9 mouse cellular contexts compared by ENCODE assay signal in genomic region chr1:151705723-151706396, GRCm38 (mm10). TPM values are rescaled to one million over a fixed set of nuclear protein-coding genes. Genes with fewer than 3 reads are reported as not detected.
A peak's percentile ranks its signal among the peaks of the same experiment; 100 is the strongest.
DNase-seq lines count a peak whose midpoint lies in the region; ATAC-seq and TF ChIP-seq lines count a peak whose summit lies in the region.
"Had no signal": no experiment of that assay in that cellular context is flagged by ENCODE, and none has a peak within 500 bp of the region (broad histone marks: within the 10 kb centered on the region; RNA-seq: fewer than 3 reads in every experiment).

No protein-coding gene starts in this region.

- no peak overlapping the region for H3K27ac ChIP-seq in bone marrow macrophage, adult 2 months (ENCODE audit: insufficient read depth, low read depth, low read length)
- no peak overlapping the region for H3K27ac ChIP-seq in embryonic facial prominence, embryonic 15.5 days (replicated peaks)
- H3K27ac ChIP-seq in limb, embryonic 12.5 days = no peak overlapping the region
- H3K27ac ChIP-seq in midbrain, postnatal 0 days (ENCODE audit: low read depth, low read length) = no peak overlapping the region

- no peak overlapping the region for H3K9ac ChIP-seq in embryonic facial prominence, embryonic 15.5 days
- H3K9ac ChIP-seq in limb, embryonic 12.5 days (replicated peaks) = no peak overlapping the region
- H3K9ac ChIP-seq in midbrain, postnatal 0 days (replicated peaks; ENCODE audit: low read length, poor library complexity, severe bottlenecking) = no peak overlapping the region

- 37% methylated on average over 11 of the region's 11 CpGs for WGBS in embryonic facial prominence, embryonic 15.5 days
- 37% methylated on average over 11 of the region's 11 CpGs for WGBS in limb, embryonic 12.5 days
- 31% methylated on average over 11 of the region's 11 CpGs for WGBS in midbrain, postnatal 0 days

- TF ChIP-seq CTCF in bone marrow macrophage, adult 2 months (IDR thresholded peaks at IDR 0.05; ENCODE audit: low read depth, low read length) = 0 out of 2 replicates have a peak, but pooled peaks have one; percentile 17
- peak; percentile 99 for TF ChIP-seq CTCF in midbrain, postnatal 0 days (IDR thresholded peaks at IDR 0.05)

- no peak overlapping the region for H3K4me2 ChIP-seq in embryonic facial prominence, embryonic 15.5 days (replicated peaks)
- H3K4me2 ChIP-seq in limb, embryonic 12.5 days = no peak overlapping the region
- H3K4me2 ChIP-seq in midbrain, postnatal 0 days (ENCODE audit: low read depth, low read length, poor library complexity, severe bottlenecking) = peak overlapping the region; percentile 28; the same call in 1 of the 2 replicates

- H3K36me3 ChIP-seq in embryonic facial prominence, embryonic 15.5 days = no peaks in the 10 kb centered on the region
- H3K36me3 ChIP-seq in limb, embryonic 12.5 days = no peaks in the 10 kb centered on the region
- no peaks in the 10 kb centered on the region for H3K36me3 ChIP-seq in midbrain, postnatal 0 days (ENCODE audit: insufficient read depth, low read length)

- no peak for TF ChIP-seq POLR2A in bone marrow macrophage, adult 2 months (IDR thresholded peaks at IDR 0.05; ENCODE audit: borderline replicate concordance, low read depth, low read length)

- H3K27me3 ChIP-seq in embryonic facial prominence, embryonic 15.5 days = 0 out of 2 replicates have a peak, but pooled peaks cover 3% of the 10 kb centered on the region
- H3K27me3 ChIP-seq in limb, embryonic 12.5 days = peaks cover 5% of the 10 kb centered on the region; the same call in 1 of the 2 replicates
- H3K27me3 ChIP-seq in midbrain, postnatal 0 days (ENCODE audit: insufficient read depth, low read length) = no peaks in the 10 kb centered on the region

- peak; percentile 67 for DNase-seq in CD4-positive helper T cell, adult 2 months (ENCODE audit: low read depth, low spot score)
- DNase-seq in heart, adult 9 months (ENCODE audit: low spot score in 2 of 2) = peak; percentile 56 to 87
- peak; percentile 69 to 86 for DNase-seq in kidney, adult 8-10 months
- peak; percentile 83 for DNase-seq in midbrain, postnatal 0 days (ENCODE audit: low spot score)
- DNase-seq in spleen, postnatal 14 days (ENCODE audit: low spot score in 2 of 2) = peak; percentile 41 to 74

- no peaks in the 10 kb centered on the region for H3K9me3 ChIP-seq in embryonic facial prominence, embryonic 15.5 days (replicated peaks)
- H3K9me3 ChIP-seq in limb, embryonic 12.5 days = no peaks in the 10 kb centered on the region
- no peaks in the 10 kb centered on the region for H3K9me3 ChIP-seq in midbrain, postnatal 0 days (ENCODE audit: low read length)

- peaks cover 24% of the 10 kb centered on the region for H3K4me1 ChIP-seq in bone marrow macrophage, adult 2 months (ENCODE audit: control insufficient read depth, insufficient read depth, low read length)
- peaks cover 8% of the 10 kb centered on the region; the same call in 1 of the 2 replicates for H3K4me1 ChIP-seq in embryonic facial prominence, embryonic 15.5 days
- H3K4me1 ChIP-seq in limb, embryonic 12.5 days (replicated peaks) = peaks cover 13% of the 10 kb centered on the region
- H3K4me1 ChIP-seq in midbrain, postnatal 0 days (ENCODE audit: insufficient read depth, low read length) = no peaks in the 10 kb centered on the region

- no peak overlapping the region for H3K4me3 ChIP-seq in bone marrow macrophage, adult 2 months (ENCODE audit: insufficient read depth, low read length)
- no peak overlapping the region for H3K4me3 ChIP-seq in embryonic facial prominence, embryonic 15.5 days (replicated peaks)
- no peak overlapping the region for H3K4me3 ChIP-seq in limb, embryonic 12.5 days (replicated peaks)
- H3K4me3 ChIP-seq in midbrain, postnatal 0 days (ENCODE audit: low read depth, low read length) = no peak overlapping the region
- H3K4me3 ChIP-seq: erythroblast, embryonic 14.5 days had no signal

- ATAC-seq in embryonic facial prominence, embryonic 15.5 days (ENCODE audit: insufficient number of reproducible peaks, low FRiP score, low TSS enrichment, low read depth) = peak; percentile 30; the same call in 1 of the 2 replicates
- 0 out of 2 replicates have a peak, but pooled peaks have one; percentile 47 for ATAC-seq in limb, embryonic 12.5 days (ENCODE audit: insufficient number of reproducible peaks, insufficient read depth, low FRiP score, low TSS enrichment, low read depth)
- ATAC-seq in midbrain, postnatal 0 days (ENCODE audit: low FRiP score) = peak; percentile 67

RNA-seq across cellular contexts. Expression of gene Edem3, which starts 49.3 kb away (rescaled TPM):
- 19.6 and 23.3 TPM in 2 replicates for polyA plus RNA-seq in bone marrow macrophage, adult 2 months (2012; ENCODE audit: insufficient read depth, insufficient read length, missing spikeins)
- polyA plus RNA-seq in embryonic facial prominence, embryonic 15.5 days (2015; fragmentation: Nextera tagmentation; extraction: Ambion mirVana) = 15.7 and 16.4 TPM in 2 replicates
- polyA plus RNA-seq in limb, embryonic 12.5 days (2016; fragmentation: Nextera tagmentation; extraction: Ambion mirVana) = 24.5 and 26.5 TPM in 2 replicates
- total RNA-seq in midbrain, postnatal 0 days (2014; rRNA removed) = 40.8 and 54.0 TPM in 2 replicates
- 11.3 and 13.2 TPM in 2 replicates for polyA plus RNA-seq in midbrain, postnatal 0 days (2015; fragmentation: Nextera tagmentation; extraction: Ambion mirVana)
